Mouse (Mus musculus) kidney, postnatal 14 days (tissue): ENCODE measurements around the gene Lbx2.

Source experiments
- DNase-seq: peaks from one replicate; pipeline ENCODE4 v3.0.0; 2022; ENCODE audit warnings: mixed read lengths

Lbx2 gene

GRCm38 (mm10) chr6:83136291-83136880 lies 50.2 kb downstream of the Lbx2 start:
- DNase-seq, result no peak

- DNase-seq, result peak; percentile 82
Observed at GRCm38 (mm10) chr6:83136881-83137575, 50.9 kb downstream of the Lbx2 start.

- DNase-seq, result peak; percentile 94
Observed at GRCm38 (mm10) chr6:83137576-83137950, 51.4 kb downstream of the Lbx2 start.
